Mouse (Mus musculus) left cerebral cortex, postnatal 10 days (tissue): ENCODE measurements at regions not wholly inside any gene's neighbourhood (a gene's known extent, or its start where the extent isn't known, plus 50 kb on each side); places are given as distances from the start of the nearest gene placed in this dataset.
A peak's percentile ranks its signal among the peaks of the same experiment; 100 is the strongest.

Experiments used
- DNase-seq, 2 experiments: peaks; one replicate each; pipeline ENCODE4 v3.0.0; 2021 to 2022; ENCODE audit warnings: low spot score in 2 of 2, mixed read lengths in 1 of 2; ENCODE audit errors: extremely low spot score in 1 of 2
- intact Hi-C: fragments of 180-260 bp; cut with DNase I; formaldehyde crosslinking; loops from one replicate; pipeline ENCODE4 v1.15.1; 2025

GRCm38 (mm10) chr6:51696396-51696795, 172.7 kb downstream of the Snx10 start:
- DNase-seq = no peak
- intact Hi-C loops = no loop called here

DNA sequence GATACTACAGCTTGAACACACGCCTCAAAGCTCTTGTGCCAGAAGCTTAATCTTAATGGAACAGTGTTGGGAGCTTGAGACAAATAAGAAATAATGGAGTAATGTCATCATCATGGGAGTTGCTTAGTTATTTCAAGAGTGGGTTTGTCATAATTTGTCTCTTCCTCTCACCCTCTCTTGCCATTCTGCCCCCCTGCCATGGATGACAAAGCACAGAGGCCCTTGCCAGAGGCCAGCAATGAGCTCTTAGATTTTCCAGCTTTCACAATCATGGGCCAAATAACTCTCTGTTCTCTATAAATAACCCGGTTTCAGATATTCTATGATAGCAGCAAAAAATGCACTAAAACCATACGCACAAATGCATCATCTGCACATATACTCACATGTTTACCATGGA, 174.1 kb downstream of the Snx10 start:
- intact Hi-C loops = no loop called here

DNA sequence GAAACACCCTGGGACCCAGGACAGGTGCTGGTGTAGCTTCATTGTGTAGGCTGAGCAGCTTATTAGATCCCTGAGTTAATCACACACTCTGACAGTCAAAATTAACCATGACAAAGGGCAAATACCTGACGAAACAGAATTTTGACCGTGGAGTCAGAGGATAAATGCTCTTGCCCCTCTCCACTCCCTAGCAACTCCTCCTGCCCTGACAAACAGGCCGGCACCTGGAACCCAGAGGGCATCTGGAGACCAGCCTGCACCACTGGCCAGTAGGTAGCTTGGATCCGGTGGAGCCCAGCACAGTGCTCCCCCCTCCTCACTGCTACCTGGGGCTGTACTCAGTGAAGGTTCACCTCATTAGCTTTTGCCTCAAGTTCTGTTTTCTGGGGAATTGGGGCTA, 174.5 kb downstream of the Snx10 start:
- intact Hi-C loops = no loop called here
- no peak for DNase-seq

More for the DNA sequence above, 174.1 kb downstream of the Snx10 start:
- no peak for DNase-seq

DNA sequence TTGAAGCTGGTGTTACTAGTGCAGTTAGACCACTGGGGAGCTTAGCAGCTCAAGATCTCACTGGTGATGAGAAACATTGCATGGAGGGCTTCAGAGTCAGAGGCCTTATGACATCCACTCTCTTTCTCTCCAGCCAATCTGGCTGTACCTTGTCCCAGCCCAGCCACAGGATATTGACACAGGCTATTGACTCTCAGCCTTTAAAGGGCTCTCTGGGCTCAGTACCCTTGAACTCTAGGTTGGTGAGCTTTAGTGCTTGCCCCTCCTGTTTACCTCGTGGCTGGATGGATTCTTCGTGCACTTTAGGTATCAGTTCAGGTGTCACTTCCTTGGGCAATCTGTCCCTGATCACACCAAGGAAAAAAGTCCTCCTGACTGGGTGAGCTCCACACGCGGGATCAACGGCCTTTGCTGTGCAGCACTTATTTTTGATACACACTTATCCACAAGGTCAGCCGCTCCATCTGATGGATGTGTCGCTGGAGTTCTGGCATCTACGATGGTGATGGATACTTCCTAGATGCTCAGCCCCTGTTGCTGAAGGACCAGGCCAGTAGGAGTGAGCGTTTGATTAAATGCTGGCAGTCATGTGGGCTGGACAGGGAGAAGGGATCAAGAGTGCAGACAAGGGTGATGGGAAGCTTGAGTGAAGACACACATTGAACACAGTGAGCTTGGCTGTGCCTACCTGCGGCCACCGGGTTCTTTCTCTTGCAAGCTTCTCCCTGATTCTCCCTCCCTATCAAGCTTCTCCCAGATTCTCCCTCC, 177.7 kb downstream of the Snx10 start:
- peak in 1 of 2 experiments; percentile 6 for DNase-seq

GRCm38 (mm10) chr6:51702456-51703171, 178.9 kb downstream of the Snx10 start:
- DNase-seq = peak; percentile 23 to 32
- intact Hi-C loops = no loop called here

More for the DNA sequence above, 177.7 kb downstream of the Snx10 start:
- intact Hi-C loops = no loop called here

- DNase-seq = no peak
- intact Hi-C loops = no loop called here
Measured at GRCm38 (mm10) chr6:51708011-51708410, 184.3 kb downstream of the Snx10 start.

DNA sequence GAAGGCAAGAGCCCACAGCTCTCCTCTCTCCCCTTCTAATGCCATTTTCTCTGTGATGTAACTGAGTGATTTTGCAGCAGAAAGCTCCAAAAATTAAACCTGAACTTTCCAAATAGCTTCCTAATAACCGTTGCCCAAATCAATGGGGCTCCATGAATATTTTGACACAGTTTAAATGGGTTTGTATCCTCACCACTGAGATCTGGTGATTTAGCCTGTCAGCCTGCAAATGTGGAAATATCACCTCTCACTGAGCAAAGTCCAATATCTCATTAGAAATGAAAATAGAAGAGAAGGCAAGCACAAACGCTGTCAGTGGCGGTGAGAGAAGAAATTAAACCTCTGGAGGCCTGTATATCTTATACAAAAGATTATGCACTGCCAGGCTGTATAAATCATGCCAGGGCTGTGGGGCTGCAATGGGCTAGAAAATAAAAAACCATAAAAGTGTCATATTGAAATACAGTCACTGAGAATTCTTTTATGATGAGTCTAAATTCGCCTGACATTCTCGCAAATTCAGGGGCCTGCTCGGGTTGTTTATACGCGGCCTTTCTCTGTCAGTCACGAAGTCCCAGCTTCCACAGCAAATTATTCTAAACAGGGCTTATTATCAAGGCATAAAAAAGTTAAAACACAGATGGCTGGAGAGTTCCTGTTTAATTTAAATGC, 185.1 kb downstream of the Snx10 start:
- no peak for DNase-seq
- intact Hi-C loops = no loop called here

DNA sequence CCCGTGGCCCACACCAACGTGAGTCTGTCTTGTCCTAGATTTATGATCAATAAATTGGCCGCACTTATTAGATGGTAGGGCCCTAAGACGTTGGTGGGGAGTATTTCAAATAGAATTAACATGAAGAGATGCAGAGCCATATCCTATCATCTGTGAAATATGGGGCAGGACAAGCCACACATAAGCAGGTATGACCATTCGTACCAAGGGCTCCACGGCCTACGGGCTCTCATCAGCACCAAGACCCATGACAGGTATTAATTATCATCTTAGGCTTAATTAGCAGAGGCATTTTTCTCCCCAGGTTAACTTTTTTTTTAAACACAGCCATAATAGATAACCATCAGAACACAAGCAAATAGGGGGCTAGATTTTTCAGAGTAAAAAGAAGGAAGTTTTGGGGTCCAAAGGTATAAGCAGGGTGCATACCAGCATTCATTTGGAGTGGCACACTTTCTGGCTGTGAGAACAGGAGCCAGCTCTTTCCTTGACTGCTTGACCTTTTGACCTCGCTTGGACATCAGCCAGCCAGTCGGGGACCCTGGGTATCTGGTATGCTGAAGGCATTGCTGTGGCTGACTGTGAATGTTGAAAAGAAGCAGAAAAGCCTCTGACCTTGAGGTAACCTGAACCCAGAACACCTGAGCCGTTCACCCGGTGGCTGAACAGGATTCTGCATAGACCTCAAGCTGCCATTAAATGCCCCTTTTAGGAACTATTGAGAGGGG, 185.8 kb downstream of the Snx10 start:
- DNase-seq = peak in 1 of 2 experiments; percentile 45

DNA sequence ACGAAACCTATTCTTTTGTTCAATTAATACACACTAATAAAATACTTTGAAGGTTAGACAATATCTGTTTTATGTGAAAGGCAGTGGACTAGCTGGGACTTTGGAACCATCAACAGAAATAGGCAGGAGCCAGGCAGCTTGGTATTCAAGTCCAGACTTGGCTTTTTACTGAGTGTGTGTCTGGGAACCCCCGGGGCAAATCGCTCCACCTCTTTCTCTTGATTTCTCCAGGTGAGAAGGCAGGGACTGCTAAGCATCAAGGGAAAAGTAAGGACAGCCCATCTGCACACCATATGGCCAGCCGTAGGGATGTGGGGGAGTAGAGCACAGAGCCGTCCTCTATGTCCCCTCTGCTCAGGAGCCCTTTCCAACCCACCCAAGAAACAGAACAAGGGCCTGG, 186.5 kb downstream of the Snx10 start:
- intact Hi-C loops = loop anchor here (10.0 kb wide), 1 partner anchor 95 kb away; no protein-coding TSS in a partner anchor

More for the DNA sequence above, 185.8 kb downstream of the Snx10 start:
- intact Hi-C loops = loop anchor here (10.0 kb wide), 1 partner anchor 95 kb away; no protein-coding TSS in a partner anchor

DNA sequence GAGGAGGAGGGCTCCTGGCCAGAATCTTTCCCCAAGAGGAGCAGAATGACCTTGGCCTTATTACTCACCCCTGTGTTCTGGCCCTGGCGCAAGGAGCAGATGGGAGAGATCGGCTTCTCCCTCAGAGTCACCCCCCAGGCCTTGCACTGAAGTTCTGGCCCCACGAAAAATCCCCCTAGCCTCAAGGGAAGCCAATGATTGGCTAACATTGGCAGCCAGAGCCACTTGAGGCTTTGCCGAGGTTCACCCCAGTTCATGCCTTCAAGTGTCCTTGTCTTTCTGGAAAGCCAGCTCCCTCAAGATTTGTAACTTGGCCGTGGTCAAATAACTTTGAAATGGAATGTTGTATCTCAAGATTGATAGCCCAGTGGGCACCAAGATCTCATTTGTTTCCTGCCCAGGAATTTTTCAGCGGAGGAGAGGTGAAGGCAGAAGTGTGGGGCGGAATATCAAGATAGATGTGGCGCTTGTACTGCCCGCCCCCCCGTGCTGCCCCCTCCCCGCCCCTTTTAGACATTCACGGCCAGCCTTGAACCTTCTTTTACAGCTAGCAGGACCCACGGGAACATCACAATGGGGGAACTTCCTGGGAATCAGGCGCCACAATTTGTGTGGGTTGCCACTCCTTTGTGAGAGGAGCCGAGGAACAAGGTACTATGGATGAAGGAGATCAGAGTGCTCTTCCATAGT, 187.4 kb downstream of the Snx10 start:
- intact Hi-C loops = loop anchor here (10.0 kb wide), 1 partner anchor 96 kb away; no protein-coding TSS in a partner anchor
- no peak for DNase-seq

More for the DNA sequence above, 186.5 kb downstream of the Snx10 start:
- no peak for DNase-seq

DNA sequence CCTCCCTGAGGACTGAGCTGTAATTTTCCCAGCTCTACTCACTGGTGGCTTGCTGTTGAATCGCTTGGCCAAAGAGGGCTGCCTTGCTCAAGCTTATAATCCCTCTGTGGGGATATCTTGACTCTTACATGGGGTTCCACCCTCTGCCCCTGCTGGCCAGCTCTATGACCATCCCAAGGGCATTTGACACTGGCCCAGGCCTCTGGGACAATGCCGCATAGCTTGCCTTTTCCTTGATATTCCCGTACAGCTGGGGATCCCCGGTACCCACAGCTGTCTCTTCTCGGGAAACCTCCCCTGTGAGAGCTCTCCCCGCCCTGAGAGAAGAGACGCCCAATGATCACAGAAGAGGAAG, 187.9 kb downstream of the Snx10 start:
- intact Hi-C loops = loop anchor here (10.0 kb wide), 1 partner anchor 97 kb away; no protein-coding TSS in a partner anchor
- no peak for DNase-seq

GRCm38 (mm10) chr6:51715158-51715840, 191.6 kb downstream of the Snx10 start:
- intact Hi-C loops = loop anchor here (10.0 kb wide), 1 partner anchor 100 kb away; no protein-coding TSS in a partner anchor
- DNase-seq = no peak

GRCm38 (mm10) chr6:51717386-51717785, 193.7 kb downstream of the Snx10 start:
- no peak for DNase-seq
- intact Hi-C loops = loop anchor here (10.0 kb wide), 1 partner anchor 103 kb away; no protein-coding TSS in a partner anchor

GRCm38 (mm10) chr6:51720705-51721104, 197.0 kb downstream of the Snx10 start:
- intact Hi-C loops = no loop called here
- DNase-seq = no peak

DNA sequence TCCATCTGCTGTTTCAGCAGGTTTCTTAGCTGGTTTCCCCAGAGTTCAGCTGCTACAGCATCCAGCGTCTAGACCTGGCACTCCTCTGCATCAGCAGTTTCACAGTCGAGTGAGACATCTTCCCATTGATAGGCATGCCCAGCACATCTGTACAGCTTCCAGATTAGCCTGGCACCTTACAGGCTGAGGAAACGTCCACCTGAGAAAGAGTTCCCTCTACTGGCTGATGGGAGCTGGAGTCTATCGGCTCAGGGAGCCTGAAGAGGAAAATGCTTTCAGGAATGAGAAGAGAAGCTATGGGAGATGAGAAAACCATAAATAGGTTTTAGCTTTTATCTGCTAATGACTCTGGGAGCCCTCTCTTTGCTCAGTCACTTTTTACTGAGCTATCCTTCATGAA, 199.4 kb downstream of the Snx10 start:
- no peak for DNase-seq
- intact Hi-C loops = no loop called here

- intact Hi-C loops = no loop called here
- DNase-seq = no peak
Measured at GRCm38 (mm10) chr6:51727191-51727590, 203.5 kb downstream of the Snx10 start.

DNA sequence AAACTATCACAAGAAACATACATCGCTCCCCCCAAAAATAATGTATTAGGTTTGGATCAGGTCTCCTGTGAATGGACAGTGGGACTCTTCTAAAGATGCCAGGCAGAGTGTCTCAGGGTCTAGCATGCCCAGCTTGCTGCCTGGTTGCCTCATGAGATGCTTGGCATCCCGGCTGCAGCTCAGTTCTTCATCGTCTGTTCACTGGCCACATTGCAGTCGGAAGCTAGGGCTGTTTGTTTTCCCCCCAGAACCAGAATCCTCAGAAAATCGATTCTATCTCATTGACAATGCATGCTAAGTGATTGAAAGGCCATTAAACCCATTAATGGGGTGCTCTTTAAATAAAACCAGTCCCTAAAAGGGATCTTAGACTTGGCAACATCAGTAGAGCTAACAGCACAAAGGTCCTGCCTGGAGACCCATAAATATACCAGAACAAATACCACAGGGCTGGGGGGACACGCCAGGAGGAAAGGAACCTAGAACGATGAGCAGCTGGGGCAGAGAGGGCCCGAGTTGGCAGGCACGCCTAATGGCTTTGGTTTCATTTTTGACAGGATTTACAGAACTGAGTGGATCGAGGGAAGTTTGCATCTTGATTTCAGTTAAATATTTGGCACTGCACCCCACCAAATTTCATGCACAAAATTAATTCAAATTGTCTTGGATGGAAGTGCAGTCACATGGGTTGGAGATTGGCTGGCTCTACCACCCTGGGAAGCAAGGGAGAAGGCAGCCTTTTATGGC, 205.3 kb downstream of the Snx10 start:
- no peak for DNase-seq
- intact Hi-C loops = no loop called here
